Mouse (Mus musculus) olfactory bulb, adult 2 months (tissue): ENCODE data around the gene Cacng7.

ENCODE experiments used
- CTCF ChIP-seq: fragments of 200-500 bp; IDR thresholded peaks from 2 replicates; pipeline ENCODE4 v1.5.1; 2012; ENCODE audit warnings: low read depth, mild to moderate bottlenecking, low read length, moderate library complexity; ENCODE audit not compliant: insufficient read depth
- POLR2A ChIP-seq: fragments of 200-500 bp; IDR thresholded peaks from 2 replicates; pipeline ENCODE4 v1.6.1; 2012; ENCODE audit warnings: mild to moderate bottlenecking, low read depth, low read length, moderate library complexity; ENCODE audit not compliant: insufficient read depth

- TF ChIP-seq CTCF (no peak), POLR2A (no peak)
These were observed 77.2 kb downstream of the Cacng7 start for GRCm38 (mm10) chr7:3409729-3410520.
